Mouse (Mus musculus) limb, embryonic 14.5 days (tissue): ENCODE measurements at regions not wholly inside any gene's neighbourhood (a gene's known extent, or its start where the extent isn't known, plus 50 kb on each side); places are given as distances from the start of the nearest gene placed in this dataset.
A peak's percentile ranks its signal among the peaks of the same experiment; 100 is the strongest.

ENCODE experiments used
- ATAC-seq: fragments of 200-750 bp; cut with Nextera tagmentation; 2 replicates; pipeline ENCODE4 v1.8.0; 2017; ENCODE audit warnings: low read depth, moderate number of reproducible peaks, moderate TSS enrichment; ENCODE audit not compliant: low FRiP score
- DNase-seq: peaks from one replicate; pipeline ENCODE4 v3.0.0-alpha.2; 2015; ENCODE audit warnings: low spot score
- H3K27ac ChIP-seq: fragments of 300-500 bp; sonication (generic); replicated peaks from 2 replicates; pipeline ENCODE4 v1.5.1; 2014; ENCODE audit warnings: low read depth, mild to moderate bottlenecking, low read length, moderate library complexity, mixed read lengths
- H3K27me3 ChIP-seq: fragments of 300-500 bp; sonication (generic); 2 replicates; pipeline ENCODE4 v1.6.1; 2014; ENCODE audit warnings: low read length, mixed read lengths; ENCODE audit not compliant: control insufficient read depth, insufficient read depth
- H3K36me3 ChIP-seq: fragments of 300-500 bp; sonication (generic); 2 replicates; pipeline ENCODE4 v1.6.1; 2014; ENCODE audit warnings: mild to moderate bottlenecking, low read length, moderate library complexity, mixed read lengths; ENCODE audit not compliant: control insufficient read depth, insufficient read depth
- H3K4me1 ChIP-seq: fragments of 300-500 bp; sonication (generic); 2 replicates; pipeline ENCODE4 v1.6.1; 2014; ENCODE audit warnings: antibody characterized with exemption, low read length, mixed read lengths; ENCODE audit not compliant: control insufficient read depth, insufficient read depth
- H3K4me2 ChIP-seq: fragments of 300-500 bp; sonication (generic); replicated peaks from 2 replicates; pipeline ENCODE4 v1.6.1; 2014; ENCODE audit warnings: low read depth, mild to moderate bottlenecking, low read length, moderate library complexity; ENCODE audit not compliant: severe bottlenecking
- H3K4me3 ChIP-seq: fragments of 300-500 bp; sonication (generic); replicated peaks from 2 replicates; pipeline ENCODE4 v1.5.1; 2014; ENCODE audit warnings: low read length
- H3K9ac ChIP-seq: fragments of 300-500 bp; sonication (generic); 2 replicates; pipeline ENCODE4 v1.6.1; 2014; ENCODE audit warnings: mild to moderate bottlenecking, low read depth, low read length, moderate library complexity; ENCODE audit not compliant: severe bottlenecking
- H3K9me3 ChIP-seq: fragments of 300-500 bp; sonication (generic); 2 replicates; pipeline ENCODE4 v1.6.1; 2016; ENCODE audit warnings: low read length; ENCODE audit not compliant: control insufficient read depth
- POLR2A ChIP-seq: fragments of 200-500 bp; IDR thresholded peaks from 2 replicates; pipeline ENCODE4 v1.8.0; 2012; ENCODE audit warnings: inconsistent platforms, mild to moderate bottlenecking, moderate library complexity, borderline replicate concordance; ENCODE audit not compliant: insufficient read depth, insufficient read length; ENCODE audit errors: extremely low read depth
- WGBS: fragments of 180-500 bp; shearing (Covaris S2); extraction: QIAGEN DNeasy Blood & Tissue Kit; methylation state at CpG from one replicate; pipeline ENCODE4 v1.1.7; 2014; 5-methylcytosine and 5-hydroxymethylcytosine counted together

GRCm38 (mm10) chr8:28117997-28118778 lies 670.7 kb downstream of the Poteg start:
- H3K27me3 ChIP-seq, result no peaks in the 10 kb centered on the region
- H3K4me3 ChIP-seq, result no peak overlapping the region
- no peak overlapping the region for H3K9ac ChIP-seq
- 77% methylated on average over 7 of the region's 7 CpGs for WGBS
- H3K4me2 ChIP-seq, result no peak overlapping the region
- DNase-seq (no peak), ATAC-seq (no peak)
- no peaks in the 10 kb centered on the region for H3K4me1 ChIP-seq
- no peaks in the 10 kb centered on the region for H3K36me3 ChIP-seq
- no peak for TF ChIP-seq POLR2A
- no peak overlapping the region for H3K27ac ChIP-seq
- H3K9me3 ChIP-seq, result no peaks in the 10 kb centered on the region

- TF ChIP-seq POLR2A, result no peak
- Histone ChIP-seq H3K4me1 (no peaks in the 10 kb centered on the region), H3K36me3 (no peaks in the 10 kb centered on the region), H3K27ac (no peak overlapping the region), H3K27me3 (no peaks in the 10 kb centered on the region), H3K4me2 (no peak overlapping the region), H3K9me3 (no peaks in the 10 kb centered on the region), H3K4me3 (no peak overlapping the region), H3K9ac (no peak overlapping the region)
- no peak for DNase-seq
- WGBS, result 63% methylated on average over 3 of the region's 3 CpGs
- no peak for ATAC-seq
Measured at GRCm38 (mm10) chr8:28125021-28125420, 677.6 kb downstream of the Poteg start.

- H3K9ac ChIP-seq, result no peak overlapping the region
- WGBS, result 82% methylated on average over 3 of the region's 3 CpGs
- no peak overlapping the region for H3K27ac ChIP-seq
- TF ChIP-seq POLR2A, result no peak
- H3K9me3 ChIP-seq, result no peaks in the 10 kb centered on the region
- H3K36me3 ChIP-seq, result no peaks in the 10 kb centered on the region
- H3K27me3 ChIP-seq, result no peaks in the 10 kb centered on the region
- ATAC-seq (no peak), DNase-seq (no peak)
- no peaks in the 10 kb centered on the region for H3K4me1 ChIP-seq
- no peak overlapping the region for H3K4me3 ChIP-seq
- H3K4me2 ChIP-seq, result no peak overlapping the region
Measured at GRCm38 (mm10) chr8:28141916-28142315, 694.4 kb downstream of the Poteg start.

- Histone ChIP-seq H3K27me3 (no peaks in the 10 kb centered on the region), H3K9ac (no peak overlapping the region), H3K4me1 (no peaks in the 10 kb centered on the region), H3K4me3 (no peak overlapping the region), H3K36me3 (no peaks in the 10 kb centered on the region), H3K27ac (no peak overlapping the region), H3K9me3 (no peaks in the 10 kb centered on the region), H3K4me2 (no peak overlapping the region)
- DNase-seq (peak; percentile 58), ATAC-seq (no peak)
- WGBS, result 68% methylated on average over 14 of the region's 14 CpGs
- TF ChIP-seq POLR2A, result no peak
Measured at GRCm38 (mm10) chr8:28148599-28149452, 701.4 kb downstream of the Poteg start.

- Histone ChIP-seq H3K4me1 (no peaks in the 10 kb centered on the region), H3K36me3 (no peaks in the 10 kb centered on the region), H3K9ac (no peak overlapping the region), H3K4me2 (no peak overlapping the region), H3K27ac (no peak overlapping the region), H3K27me3 (no peaks in the 10 kb centered on the region), H3K4me3 (no peak overlapping the region), H3K9me3 (no peaks in the 10 kb centered on the region)
- no peak for TF ChIP-seq POLR2A
- no peak for DNase-seq
- WGBS, result 71% methylated on average over 3 of the region's 3 CpGs
- no peak for ATAC-seq
Measured at GRCm38 (mm10) chr8:28149453-28149767, 701.9 kb downstream of the Poteg start.
